Mouse (Mus musculus) CD4-positive, CD25-positive, alpha-beta regulatory T cell, adult 2 months (primary cell): Measurements from ENCODE around the gene Ercc4.

Experiments used
- DNase-seq: peaks from one replicate; pipeline ENCODE4 v3.0.0-alpha.2; 2012; ENCODE audit warnings: low read depth, low spot score

The Ercc4 gene

GRCm38 (mm10) chr16:13194882-13195281 is 85.4 kb downstream of the Ercc4 start:
- no peak for DNase-seq

GRCm38 (mm10) chr16:13196626-13197025 is 87.1 kb downstream of the Ercc4 start:
- no peak for DNase-seq

- no peak for DNase-seq
These were observed 87.8 kb downstream of the Ercc4 start for GRCm38 (mm10) chr16:13197293-13197692.

GRCm38 (mm10) chr16:13199204-13199603 is 89.7 kb downstream of the Ercc4 start:
- DNase-seq, result no peak
